Mouse (Mus musculus) T-helper 2 cell (primary cell): ENCODE results near the gene Ppa1.

Experiments
- in situ Hi-C: fragments of 300-600 bp; cut with MboI, MseI; formaldehyde crosslinking; loops from one replicate; pipeline ENCODE4 v1.15.1; 2025; ENCODE audit warnings: high pct_unique_total_duplicates

The Ppa1 gene

DNA sequence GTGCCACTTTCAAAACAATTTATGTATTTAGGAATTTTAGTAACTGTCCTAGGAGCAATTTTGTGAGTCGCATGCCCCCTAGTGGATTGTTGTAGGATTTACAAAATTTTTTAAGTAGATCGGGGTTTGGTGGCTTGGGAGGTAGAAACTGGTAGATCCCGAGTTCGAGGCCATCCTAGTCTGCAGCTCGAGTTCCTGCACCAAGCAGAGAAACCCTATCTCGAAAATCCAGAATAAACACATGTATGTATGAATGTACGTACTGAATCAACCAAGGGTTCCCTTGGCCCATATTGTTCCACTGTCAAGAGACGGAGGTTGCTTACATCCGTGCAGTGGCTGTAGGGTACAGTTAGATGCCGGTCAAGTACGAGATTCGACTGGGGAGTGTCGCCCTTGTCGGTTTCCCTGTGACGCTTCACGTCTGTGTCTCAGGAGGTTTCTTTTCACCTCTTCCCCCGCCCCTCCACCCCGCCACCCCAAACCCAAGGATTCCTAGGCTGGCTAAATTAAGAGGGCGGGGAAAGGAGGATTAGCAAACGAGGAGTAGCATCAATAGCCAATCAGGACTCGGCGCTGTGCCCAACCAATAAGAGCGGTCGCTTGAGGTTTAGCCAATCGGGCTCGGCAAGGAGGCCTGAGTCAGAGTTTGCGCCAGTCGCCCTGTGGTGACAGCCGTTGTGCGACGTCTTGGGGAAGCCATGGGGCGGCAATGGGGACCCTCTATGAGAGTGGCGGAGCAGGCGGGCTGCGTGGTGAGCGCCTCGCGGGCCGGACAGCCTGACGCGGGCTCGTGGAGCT is 46.7 kb downstream of the Ppa1 start, which contains the start of gene Tysnd1:
TSS of gene Tysnd1 (plus strand) at position 645 of the 801 bp plus-strand sequence.
- in situ Hi-C loops = no loop called here

DNA sequence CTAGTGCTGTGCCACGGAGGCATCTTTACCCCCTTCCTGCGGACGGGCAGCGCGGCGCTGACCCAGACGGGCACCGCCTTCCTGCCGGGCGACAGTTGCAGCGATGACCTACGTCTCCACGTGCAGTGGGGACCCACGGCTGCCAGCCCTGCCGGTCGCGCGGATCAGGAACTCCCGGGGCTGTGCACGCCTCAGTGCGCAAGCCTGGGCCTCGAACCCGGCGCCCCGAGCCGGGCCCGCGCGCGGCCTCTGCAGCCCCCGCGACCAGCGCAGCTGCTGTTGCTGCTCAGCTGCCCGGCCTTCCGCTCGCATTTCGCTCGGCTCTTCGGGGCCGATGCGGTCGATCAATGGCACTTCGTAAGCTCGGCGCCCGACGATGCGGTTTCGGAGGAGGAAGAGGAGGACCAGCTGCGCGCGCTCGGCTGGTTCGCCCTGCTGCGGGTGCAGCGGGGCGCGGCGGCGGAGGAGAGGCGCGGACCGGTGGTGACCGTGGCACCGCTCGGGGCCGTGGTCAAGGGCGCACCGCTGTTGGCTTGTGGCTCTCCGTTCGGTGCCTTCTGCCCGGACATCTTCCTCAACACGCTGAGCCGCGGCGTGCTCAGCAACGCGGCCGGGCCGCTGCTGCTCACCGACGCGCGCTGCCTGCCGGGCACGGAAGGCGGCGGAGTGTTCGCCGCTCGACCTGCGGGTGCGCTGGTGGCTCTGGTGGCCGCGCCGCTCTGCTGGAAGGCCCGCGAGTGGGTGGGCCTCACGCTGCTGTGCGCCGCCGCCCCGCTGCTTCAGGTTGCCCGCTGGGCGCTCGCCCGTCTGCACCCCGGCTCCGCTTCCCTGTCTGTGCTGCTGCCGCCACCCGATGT is 47.6 kb downstream of the Ppa1 start:
- in situ Hi-C loops = no loop called here

DNA sequence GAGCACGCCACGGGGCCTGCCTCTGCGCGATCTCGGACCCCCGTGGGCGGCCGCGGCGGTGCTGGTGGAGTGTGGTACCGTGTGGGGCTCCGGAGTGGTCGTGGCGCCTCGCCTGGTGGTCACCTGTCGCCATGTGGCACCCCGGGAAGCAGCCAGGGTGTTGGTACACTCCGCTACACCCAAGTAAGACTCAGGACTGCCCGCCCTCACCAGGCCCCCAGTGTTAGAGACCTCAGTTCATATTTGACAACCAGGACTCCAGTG is 48.1 kb downstream of the Ppa1 start:
- in situ Hi-C loops = no loop called here

DNA sequence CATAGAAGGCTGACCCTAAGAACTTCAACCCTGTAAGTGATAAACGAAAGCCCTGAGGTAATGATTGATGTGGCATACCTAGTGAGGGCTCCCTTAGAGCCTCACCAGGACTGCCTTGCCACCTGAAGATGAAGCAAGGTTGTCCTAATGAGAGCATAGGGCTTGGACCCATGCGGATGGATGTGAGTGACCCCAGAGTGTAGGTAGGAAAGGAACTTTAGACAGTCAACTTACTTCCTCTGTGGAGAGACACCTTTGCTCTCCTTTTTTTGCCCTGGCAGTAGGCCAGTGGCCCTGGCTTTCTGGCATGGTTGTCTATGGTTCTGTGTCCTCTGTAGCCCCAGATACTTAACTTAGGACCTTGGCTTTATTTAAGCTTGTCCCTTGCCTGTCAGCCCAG is 48.7 kb downstream of the Ppa1 start:
- in situ Hi-C loops = no loop called here

DNA sequence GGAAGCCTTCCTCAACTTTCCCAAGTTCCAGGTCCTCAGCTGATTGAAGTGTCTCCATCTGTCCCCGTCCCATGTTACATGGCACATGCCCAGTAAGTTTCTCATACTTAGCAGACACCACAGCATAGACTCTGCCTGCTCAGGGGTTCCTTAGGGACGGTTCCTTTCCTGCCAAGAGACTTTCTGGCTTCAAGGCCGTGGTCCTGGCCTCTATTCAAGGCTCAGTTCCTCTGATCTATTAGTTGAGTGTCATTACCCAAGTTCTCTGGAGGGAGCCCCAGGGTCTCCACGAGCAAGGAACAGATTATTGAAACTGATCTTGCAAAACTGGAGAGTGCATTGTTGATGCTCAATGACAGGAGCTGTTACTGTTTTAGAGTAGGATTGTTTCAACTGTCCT is 56.3 kb downstream of the Ppa1 start:
- in situ Hi-C loops = no loop called here

DNA sequence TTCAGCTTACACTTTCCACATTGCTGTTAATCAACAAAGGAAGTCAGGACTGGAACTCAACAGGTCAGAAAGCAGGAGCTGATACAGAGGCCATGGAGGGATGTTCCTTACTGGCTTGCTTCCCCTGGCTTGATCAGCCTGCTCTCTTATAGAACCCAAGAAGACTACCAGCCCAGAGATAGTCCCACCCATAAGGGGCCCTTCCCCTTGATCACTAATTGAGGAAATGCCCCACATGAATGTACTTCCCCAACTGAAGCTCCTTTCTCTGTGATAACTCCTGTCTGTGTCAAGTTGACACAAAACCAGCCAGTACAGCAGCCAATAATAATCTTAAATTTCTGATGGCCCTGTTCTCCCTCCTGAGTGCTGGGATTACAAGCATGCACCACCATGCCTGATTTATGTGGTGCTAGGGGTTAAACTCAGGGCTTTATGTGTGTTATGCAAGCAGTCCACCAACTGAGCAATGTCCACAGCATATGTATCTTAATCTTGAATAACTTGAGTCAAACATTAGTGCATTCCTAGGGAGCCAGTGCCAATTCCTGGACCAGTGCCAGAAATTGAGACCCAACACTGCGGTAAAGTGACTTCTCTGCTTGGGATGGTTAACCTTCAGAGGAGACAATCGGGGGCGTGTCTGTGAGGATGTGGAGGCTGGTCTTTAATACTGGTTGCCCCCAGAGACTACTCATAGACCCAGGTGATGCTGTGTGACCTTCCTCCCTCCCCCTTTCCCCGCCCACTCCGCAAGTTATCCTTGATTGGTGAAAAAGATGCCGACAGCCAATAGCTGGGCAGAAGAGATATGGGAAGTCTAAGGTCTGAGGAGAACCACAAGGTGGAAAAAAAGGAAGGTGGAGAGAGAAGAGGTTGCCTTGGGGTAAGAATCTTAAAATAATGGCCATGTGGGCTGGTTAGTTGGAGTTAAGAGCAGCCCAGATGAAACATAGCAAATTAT is 58.3 kb downstream of the Ppa1 start:
- in situ Hi-C loops = no loop called here

DNA sequence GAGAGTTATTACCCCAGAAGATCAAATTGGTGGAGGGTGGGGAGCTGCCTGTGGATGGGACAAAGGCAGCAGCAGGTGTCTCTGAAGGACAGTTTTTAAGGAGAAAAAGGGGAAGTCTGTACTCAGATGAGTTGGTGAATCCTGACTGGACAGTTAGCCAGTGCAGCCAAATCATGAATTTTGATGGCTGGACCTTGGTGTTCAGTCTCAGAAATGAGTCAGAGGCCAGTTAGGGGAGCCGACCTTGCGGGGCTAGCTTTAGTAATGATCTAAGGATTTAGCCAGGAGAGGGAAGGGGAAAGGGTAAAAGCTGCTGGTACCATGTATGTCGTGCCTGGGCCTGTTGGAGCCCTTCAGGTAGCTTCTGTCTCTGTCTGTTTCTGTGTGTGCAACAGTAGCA is 65.2 kb downstream of the Ppa1 start:
- in situ Hi-C loops = no loop called here

DNA sequence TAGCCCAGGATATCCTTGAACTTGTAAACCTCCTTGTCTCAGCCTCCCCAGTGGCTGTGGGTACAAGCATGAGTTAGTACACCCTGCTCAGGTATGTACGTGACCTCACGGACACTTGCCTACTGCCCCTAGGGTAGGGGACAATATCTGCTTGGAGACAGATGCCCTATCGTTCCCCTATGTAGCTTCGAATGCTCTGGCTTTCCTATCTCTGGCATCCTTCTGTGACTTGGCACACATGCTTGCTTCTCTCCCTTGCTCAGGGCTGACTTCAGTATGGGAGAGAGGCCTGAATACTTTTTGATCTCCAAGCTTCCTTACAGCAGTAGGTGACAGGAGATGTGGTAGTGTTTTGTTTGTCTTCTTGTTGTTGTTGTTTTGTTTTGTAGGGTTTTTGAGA is 65.8 kb downstream of the Ppa1 start:
- in situ Hi-C loops = no loop called here

DNA sequence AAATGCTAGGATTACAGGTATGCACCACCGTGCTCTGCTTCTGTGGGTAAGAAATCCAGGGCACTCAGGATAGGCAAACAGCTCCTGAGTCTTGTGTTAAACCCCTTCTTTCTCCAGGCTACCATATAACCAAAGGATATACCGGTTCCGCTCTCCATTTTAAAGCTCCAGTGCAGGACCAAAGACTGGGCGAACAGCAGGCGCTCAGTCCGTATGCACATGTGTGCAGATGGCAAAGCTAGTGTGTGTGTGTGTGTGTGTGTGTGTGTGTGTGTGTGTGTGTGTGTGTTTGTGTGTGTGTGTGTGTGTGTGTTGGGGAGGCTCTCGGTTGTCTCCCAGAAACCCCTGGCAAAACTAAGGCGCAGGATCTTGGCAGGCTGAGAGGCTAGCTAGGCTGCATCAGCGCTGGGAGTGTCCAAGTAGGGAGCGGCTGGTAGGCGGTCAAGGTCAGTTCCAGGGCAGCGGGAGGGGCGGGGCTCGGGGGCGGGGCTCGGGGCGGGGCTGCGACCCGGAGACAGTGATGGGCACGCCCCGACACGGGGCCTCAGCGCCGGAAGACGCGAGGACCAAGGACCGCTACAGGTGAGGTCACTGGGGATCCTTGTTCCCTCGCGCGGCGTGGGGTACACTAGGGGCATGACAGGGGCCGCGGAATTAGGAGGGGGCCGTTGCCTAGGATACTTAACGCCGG is 66.6 kb downstream of the Ppa1 start, which contains the start of gene Aifm2:
TSS of gene Aifm2 (plus strand) at position 493 of the 691 bp plus-strand sequence.
- in situ Hi-C loops = no loop called here

DNA sequence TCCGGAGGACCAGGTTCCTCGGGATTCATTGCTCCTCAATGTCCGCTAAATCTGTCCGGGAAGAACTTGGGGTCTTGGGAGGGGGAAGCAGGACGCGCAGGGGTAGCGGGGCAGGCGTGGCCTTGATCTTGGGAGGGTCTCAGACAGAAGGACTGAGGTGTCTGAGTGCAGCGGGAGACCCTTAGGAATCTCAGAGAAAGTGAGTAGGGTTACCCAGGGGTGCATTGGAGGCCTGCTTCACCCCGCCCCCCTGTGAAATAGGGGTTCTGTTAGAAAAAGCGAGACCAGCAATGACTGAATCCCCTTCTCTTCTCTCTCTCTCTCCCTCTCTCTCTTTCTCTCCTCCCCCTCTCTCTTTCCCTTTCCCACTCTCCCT is 67.1 kb downstream of the Ppa1 start:
- in situ Hi-C loops = no loop called here

DNA sequence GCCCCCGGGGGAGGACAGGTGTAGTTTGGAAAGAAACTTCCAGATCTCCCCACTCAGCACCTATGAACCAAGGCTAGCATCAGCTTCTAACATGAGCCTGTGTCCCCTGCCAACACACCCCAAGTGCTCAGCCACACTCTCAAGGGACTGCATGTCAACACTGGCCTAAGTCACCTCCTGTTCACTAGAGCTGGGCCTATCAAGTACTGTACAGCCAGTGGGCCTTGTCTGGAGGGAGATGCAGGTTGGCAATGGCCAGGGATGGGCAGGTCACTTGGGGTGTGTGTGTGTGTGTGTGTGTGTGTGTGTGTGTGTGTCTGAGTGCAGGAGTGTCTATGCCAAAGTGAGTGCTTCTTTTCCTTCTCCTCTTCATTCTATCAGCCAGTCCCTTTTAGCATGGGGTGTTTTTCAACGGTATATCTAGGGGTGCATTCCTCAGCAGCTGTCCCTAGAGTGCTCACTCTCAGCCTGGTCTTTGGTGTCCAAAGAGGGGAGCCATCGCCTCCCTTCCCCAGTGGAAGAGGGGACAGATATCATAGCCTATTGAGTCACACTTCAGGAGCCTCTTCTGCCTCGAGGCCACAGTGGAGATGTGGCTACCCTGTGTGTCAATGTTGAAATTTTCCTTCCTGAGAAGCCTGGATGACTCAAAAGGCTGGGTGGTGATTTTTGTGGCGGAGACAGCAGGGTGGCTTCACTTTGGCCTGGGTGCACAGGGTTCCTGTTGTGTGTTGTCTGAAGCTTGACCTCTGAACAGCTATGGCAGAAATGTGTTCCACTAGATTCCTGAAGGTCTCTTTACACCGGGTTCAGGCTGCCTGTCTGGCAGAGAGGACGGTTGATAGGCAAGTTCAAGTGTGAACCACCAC is 67.9 kb downstream of the Ppa1 start:
- in situ Hi-C loops = no loop called here

DNA sequence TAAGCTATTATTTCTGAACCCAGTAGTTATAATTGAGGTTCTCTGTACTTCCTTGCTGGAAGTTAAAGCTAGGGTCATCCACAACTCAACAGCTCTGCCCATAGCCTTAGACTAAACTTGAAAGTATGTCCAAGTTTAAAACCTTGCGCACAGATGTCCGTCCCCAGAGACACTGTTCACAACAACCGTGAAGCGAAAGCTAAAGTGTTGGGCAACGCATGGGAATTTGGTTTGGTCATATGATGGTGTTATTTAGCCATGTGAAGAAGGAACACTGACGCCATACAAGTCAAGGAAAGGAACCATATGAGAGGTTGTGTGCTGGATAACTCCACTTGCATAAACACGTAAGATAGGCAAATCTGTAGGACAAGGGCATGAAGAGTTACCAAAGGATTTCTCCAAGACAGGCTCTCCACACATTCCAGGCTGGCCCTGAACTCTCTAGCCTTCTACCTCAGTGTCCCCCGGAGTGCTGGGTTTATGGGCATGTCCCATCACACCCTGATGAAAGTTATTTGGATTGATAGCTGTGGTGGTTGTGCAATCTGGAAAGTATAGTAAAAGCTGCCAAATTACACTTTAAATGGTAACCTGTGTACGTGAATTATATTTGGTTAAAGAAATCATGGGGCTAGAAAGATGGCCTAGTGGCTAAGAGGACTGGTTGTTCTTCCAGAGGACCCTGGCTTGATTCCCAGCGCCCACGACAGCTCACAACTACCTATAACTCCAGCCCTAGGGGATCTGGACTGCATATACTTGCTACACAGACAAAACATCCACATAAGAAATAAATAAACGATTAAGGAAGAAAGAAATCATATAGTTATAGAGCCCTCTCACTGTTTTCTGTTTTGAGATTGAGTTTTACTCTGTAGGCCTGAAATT is 69.3 kb downstream of the Ppa1 start:
- in situ Hi-C loops = no loop called here

DNA sequence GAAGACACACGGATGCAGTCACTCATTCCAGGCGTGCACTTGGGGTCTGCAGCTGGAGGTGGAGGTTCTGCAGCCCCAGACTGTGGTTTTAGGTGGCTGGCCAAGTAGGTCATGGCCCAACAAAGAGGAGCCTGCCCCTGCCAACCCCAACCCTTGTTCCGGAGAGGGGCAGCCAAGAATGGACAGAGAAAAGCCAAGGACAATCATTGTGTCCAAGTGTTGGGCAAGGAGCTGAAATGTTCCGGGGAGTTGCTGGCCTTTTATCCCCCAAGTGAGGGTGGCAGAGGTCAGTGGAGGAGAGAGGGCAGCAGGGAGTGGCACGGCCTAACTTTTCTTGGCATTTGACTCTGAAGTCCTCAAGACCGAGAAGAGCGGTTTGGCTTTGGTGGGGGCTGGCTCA is 72.0 kb downstream of the Ppa1 start:
- in situ Hi-C loops = no loop called here

DNA sequence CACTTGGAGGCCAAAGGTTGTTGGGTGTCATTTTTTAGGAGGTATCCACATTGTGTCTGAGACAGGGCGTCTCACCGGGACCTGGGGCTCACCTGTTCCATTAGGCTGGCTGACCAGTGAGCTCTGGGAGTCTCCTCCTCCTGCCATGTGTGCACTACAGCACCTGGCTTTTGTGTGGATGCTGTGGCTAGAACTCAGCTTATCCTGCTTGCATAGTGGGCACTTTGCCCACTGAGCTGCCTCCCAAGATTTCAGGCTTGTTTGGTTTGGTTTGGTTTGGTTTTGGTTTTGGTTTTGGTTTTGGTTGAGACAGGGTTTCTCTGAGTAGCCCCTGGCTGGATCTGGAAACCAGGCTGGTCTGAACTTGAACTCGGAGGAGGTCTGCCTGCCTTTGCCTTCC is 73.9 kb downstream of the Ppa1 start:
- in situ Hi-C loops = no loop called here

DNA sequence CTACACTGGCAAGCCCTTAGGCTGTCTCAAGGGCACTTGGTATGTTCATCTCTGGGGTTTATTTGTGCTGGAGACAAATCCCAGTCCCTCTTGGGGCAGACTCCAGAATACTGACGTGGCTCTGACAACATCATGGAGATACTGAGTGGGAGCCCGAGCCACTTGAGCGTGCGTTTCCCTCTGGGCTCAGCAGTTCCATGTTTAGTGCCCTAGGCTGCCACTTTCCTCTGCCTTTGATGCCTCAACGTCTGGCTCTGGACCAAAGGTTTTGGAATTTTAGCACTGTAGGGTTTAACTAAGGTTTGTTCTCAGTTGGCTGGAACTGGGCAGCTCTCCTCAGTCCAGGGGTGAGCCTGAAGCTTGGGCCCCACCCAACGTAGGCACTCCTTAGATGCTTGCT is 74.9 kb downstream of the Ppa1 start:
- in situ Hi-C loops = no loop called here
